Mouse (Mus musculus) liver, embryonic 14.5 days (tissue): ENCODE data around the gene Slc37a1.
A peak's percentile ranks its signal among the peaks of the same experiment; 100 is the strongest.

Experiments used
- CTCF ChIP-seq: IDR thresholded peaks from 2 replicates; pipeline ENCODE4 v1.5.1; 2016; ENCODE audit warnings: antibody characterized with exemption, low read depth, control low read depth
- EP300 ChIP-seq: IDR thresholded peaks from 2 replicates; pipeline ENCODE4 v1.6.1; 2016; ENCODE audit warnings: antibody characterized with exemption, low read depth

- TF ChIP-seq CTCF (peak; percentile 24), EP300 (no peak)
These were observed 4.5 kb upstream of the Slc37a1 start for GRCm38 (mm10) chr17:31281830-31282686.
